Mouse (Mus musculus) G1E (cell line): Measurements from ENCODE around the gene Pbx1.

ENCODE experiments used
- CTCF ChIP-seq: IDR thresholded peaks from 2 replicates; pipeline ENCODE4 v1.5.1; 2012; ENCODE audit warnings: low read depth, low read length, inconsistent platforms, mixed read lengths
- GATA1 ChIP-seq: IDR thresholded peaks from 2 replicates; pipeline ENCODE4 v1.6.1; 2012; ENCODE audit warnings: borderline replicate concordance, low read length, inconsistent platforms, mixed read lengths
- GATA2 ChIP-seq: IDR thresholded peaks from 2 replicates; pipeline ENCODE4 v1.6.1; 2012; ENCODE audit warnings: low read depth, low read length, inconsistent platforms, borderline replicate concordance
- POLR2AphosphoS5 ChIP-seq: IDR thresholded peaks from 2 replicates; pipeline ENCODE4 v1.6.1; 2012; ENCODE audit warnings: low read depth, low read length, inconsistent platforms; ENCODE audit not compliant: insufficient replicate concordance
- TAL1 ChIP-seq: conservative IDR thresholded peaks from 2 replicates; pipeline ENCODE4 v1.6.1; 2012; ENCODE audit warnings: low read depth, low read length, inconsistent platforms, mixed read lengths

DNA sequence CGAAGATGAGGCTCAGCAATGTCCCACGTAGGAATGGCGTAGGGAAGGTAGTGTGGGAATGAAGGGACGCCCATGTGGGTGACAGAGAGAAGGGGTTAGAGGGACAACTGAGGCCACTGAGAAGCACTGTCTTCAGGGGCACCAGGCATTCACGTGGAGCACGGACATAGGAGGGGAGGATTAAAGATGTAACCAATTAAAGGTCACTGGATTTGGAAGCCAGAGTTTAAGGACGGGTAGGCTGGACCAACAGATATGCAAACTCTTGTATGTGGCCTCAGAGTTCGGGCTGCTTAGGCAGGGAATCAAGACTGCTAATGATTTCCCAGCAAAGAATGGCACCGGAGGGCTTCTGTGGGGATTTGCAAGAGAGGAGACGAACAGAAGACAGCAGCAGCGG lies 252.4 kb downstream of the Pbx1 start:
- no peak for TF ChIP-seq CTCF
- TF ChIP-seq POLR2AphosphoS5, result no peak
- TF ChIP-seq GATA1, result no peak
- TF ChIP-seq TAL1, result no peak
- no peak for TF ChIP-seq GATA2
